Mouse (Mus musculus): ENCODE measurements around the gene Coro2b. TPM values are rescaled to one million over a fixed set of nuclear protein-coding genes. Genes with fewer than 3 reads are reported as not detected.

Coro2b gene
- polyA plus RNA-seq, 1 experiment from 2014 or later: 11.0 TPM

DNA sequence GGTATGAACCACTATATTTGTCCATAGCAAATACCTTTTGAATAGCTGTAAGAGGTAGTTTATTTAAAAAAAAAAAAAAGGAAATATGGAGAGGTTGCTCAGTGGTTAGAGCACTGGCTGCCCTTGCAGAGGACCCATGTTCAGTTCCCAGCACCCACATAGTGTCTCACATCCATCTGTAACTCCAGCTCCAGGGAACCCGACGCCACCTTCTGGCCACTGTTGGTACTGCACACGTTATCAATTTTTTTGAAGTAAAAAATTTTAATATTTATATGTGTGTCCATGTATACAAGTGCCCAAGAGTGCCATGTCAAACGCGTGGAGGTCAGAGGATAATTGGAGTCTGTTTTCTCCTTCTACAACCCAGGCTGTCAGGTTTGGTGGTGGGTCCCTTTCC lies 118.1 kb downstream of the Coro2b start:
- no peaks in the 10 kb centered on the region for H3K9me3 ChIP-seq (replicated peaks; ENCODE audit: low read length)
- TF ChIP-seq CTCF (IDR thresholded peaks at IDR 0.05; ENCODE audit: low read depth): peak; percentile 62
- H3K4me1 ChIP-seq (replicated peaks; ENCODE audit: insufficient read depth, low read length): peaks cover 5% of the 10 kb centered on the region; the same call in 1 of the 2 replicates
- no peak for DNase-seq (ENCODE audit: low spot score)
- H3K9ac ChIP-seq (ENCODE audit: low read depth, low read length): no peak overlapping the region
- no peak for ATAC-seq (replicated peaks; ENCODE audit: low FRiP score, low read depth)
- H3K27ac ChIP-seq: no peak overlapping the region
- no peaks in the 10 kb centered on the region for H3K36me3 ChIP-seq (ENCODE audit: insufficient read depth, low read length)
- WGBS: 60% methylated on average over 5 of the region's 5 CpGs
- H3K27me3 ChIP-seq (ENCODE audit: insufficient read depth, low read length): no peaks in the 10 kb centered on the region
- no peak overlapping the region for H3K4me2 ChIP-seq (ENCODE audit: low read length)
- H3K4me3 ChIP-seq (replicated peaks; ENCODE audit: low read depth, low read length): no peak overlapping the region

DNA sequence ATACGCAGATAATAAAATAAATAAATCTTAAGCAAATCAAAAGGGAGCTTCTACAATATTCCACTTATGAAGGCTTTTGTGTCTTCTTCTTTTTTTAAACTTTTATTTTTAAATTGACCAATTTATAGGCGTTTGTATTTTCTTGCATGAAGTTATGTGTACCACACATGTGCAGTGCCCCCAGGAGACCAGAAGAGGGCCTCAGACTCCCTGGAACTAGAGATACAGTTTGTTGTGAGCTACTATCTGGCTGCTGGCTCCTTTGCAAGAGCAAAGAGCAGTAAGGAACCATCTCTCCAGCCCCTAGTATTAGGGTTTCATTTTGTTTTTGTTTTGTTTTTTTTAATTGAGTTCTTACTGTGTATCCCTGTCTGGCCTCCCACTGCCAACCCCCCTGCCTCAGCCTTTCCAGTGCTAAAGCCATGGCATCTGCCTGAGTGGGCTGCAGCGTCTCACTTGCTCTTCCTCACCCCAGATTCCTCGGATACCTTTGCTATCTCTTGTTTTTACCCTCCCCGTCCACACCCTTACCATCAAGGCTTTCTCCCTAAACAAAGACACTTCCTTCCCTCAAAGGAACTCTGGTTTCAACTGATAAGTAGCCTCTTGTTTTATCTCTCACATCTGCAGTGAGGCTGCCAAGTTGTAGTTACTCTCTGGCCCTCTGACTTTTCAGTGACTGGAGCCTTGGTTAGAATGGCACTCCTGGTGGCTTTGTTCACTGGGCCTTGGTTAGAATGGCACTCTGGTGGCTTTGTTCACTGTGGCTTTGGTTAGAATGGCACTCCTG lies 129.3 kb downstream of the Coro2b start:
- no peak overlapping the region for H3K4me3 ChIP-seq (replicated peaks; ENCODE audit: low read depth, low read length)
- H3K27me3 ChIP-seq (ENCODE audit: insufficient read depth, low read length): no peaks in the 10 kb centered on the region
- no peak for TF ChIP-seq CTCF (IDR thresholded peaks at IDR 0.05; ENCODE audit: low read depth)
- H3K27ac ChIP-seq: no peak overlapping the region
- ATAC-seq (replicated peaks; ENCODE audit: low FRiP score, low read depth) (no peak), DNase-seq (ENCODE audit: low spot score) (no peak)
- no peaks in the 10 kb centered on the region for H3K4me1 ChIP-seq (replicated peaks; ENCODE audit: insufficient read depth, low read length)
- H3K4me2 ChIP-seq (ENCODE audit: low read length): no peak overlapping the region
- no peak overlapping the region for H3K9ac ChIP-seq (ENCODE audit: low read depth, low read length)
- WGBS: 74% methylated on average over 5 of the region's 5 CpGs
- H3K9me3 ChIP-seq (replicated peaks; ENCODE audit: low read length): no peaks in the 10 kb centered on the region
- H3K36me3 ChIP-seq (ENCODE audit: insufficient read depth, low read length): no peaks in the 10 kb centered on the region

DNA sequence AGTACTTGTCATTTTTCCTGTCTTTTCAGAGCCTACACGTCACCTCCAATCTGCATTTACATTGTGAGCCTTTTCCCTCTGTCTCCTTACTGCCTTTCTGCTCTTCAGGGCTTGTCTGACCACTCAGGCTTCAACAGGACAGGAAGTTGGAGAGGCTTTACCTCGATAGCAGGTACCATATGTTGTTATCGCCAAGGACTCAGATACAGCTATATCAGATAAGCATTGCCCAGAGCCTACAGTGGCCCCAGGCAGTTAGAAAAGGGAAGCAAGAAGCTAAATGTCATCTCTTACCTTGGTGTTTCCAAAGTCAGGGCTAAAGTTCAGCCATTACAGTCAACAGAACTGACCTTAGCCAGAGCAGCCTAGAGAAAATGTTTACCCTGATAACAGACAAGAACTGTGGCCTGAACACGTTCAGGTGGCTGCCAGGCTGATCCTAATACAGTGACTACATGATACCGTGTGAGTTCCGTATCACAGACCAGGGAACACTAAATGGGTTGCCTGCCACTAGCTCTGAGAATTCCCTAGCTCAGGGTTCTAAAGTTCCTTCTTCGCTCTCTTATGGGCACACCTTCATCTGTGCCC lies 130.3 kb downstream of the Coro2b start:
- no peak for ATAC-seq (replicated peaks; ENCODE audit: low FRiP score, low read depth)
- H3K4me1 ChIP-seq (replicated peaks; ENCODE audit: insufficient read depth, low read length): no peaks in the 10 kb centered on the region

DNA sequence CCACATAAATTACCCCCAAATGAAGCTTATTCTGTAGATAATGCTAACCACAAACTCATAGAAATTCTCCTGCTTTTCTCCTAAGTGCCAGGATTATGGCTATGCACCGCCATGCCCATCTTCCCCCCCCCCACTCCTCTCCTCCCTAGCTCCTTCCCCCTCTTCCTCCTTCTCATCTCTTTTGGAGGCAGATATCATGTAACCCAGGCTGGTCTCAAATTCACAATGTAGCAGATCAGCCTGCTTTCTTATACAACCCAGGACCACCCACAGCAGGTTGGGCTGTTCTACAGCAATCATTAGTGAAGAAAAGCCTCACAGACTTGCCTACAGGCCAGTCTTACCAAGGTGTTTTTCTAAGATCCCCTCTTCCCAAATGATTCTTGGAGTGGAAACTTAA lies 135.3 kb downstream of the Coro2b start:
- H3K9me3 ChIP-seq (replicated peaks; ENCODE audit: low read length): no peaks in the 10 kb centered on the region
- DNase-seq (ENCODE audit: low spot score) (peak; percentile 40), ATAC-seq (replicated peaks; ENCODE audit: low FRiP score, low read depth) (no peak)
- TF ChIP-seq CTCF (IDR thresholded peaks at IDR 0.05; ENCODE audit: low read depth): no peak
- no peak overlapping the region for H3K4me2 ChIP-seq (ENCODE audit: low read length)
- 0 out of 2 replicates have a peak, but pooled peaks cover 4% of the 10 kb centered on the region for H3K4me1 ChIP-seq (replicated peaks; ENCODE audit: insufficient read depth, low read length)
- no peak overlapping the region for H3K4me3 ChIP-seq (replicated peaks; ENCODE audit: low read depth, low read length)
- WGBS: 45% methylated on average over 1 of the region's 1 CpGs
- no peak overlapping the region for H3K27ac ChIP-seq
- no peak overlapping the region for H3K9ac ChIP-seq (ENCODE audit: low read depth, low read length)
- no peaks in the 10 kb centered on the region for H3K36me3 ChIP-seq (ENCODE audit: insufficient read depth, low read length)
- H3K27me3 ChIP-seq (ENCODE audit: insufficient read depth, low read length): no peaks in the 10 kb centered on the region

More for the DNA sequence above, 130.3 kb downstream of the Coro2b start:
- TF ChIP-seq CTCF (IDR thresholded peaks at IDR 0.05; ENCODE audit: low read depth): no peak
- no peak for DNase-seq (ENCODE audit: low spot score)
- Histone ChIP-seq H3K27me3 (ENCODE audit: insufficient read depth, low read length) (no peaks in the 10 kb centered on the region), H3K27ac (no peak overlapping the region), H3K4me3 (replicated peaks; ENCODE audit: low read depth, low read length) (no peak overlapping the region), H3K36me3 (ENCODE audit: insufficient read depth, low read length) (no peaks in the 10 kb centered on the region), H3K4me2 (ENCODE audit: low read length) (no peak overlapping the region), H3K9ac (ENCODE audit: low read depth, low read length) (no peak overlapping the region), H3K9me3 (replicated peaks; ENCODE audit: low read length) (no peaks in the 10 kb centered on the region)
- 78% methylated on average over 7 of the region's 7 CpGs for WGBS

DNA sequence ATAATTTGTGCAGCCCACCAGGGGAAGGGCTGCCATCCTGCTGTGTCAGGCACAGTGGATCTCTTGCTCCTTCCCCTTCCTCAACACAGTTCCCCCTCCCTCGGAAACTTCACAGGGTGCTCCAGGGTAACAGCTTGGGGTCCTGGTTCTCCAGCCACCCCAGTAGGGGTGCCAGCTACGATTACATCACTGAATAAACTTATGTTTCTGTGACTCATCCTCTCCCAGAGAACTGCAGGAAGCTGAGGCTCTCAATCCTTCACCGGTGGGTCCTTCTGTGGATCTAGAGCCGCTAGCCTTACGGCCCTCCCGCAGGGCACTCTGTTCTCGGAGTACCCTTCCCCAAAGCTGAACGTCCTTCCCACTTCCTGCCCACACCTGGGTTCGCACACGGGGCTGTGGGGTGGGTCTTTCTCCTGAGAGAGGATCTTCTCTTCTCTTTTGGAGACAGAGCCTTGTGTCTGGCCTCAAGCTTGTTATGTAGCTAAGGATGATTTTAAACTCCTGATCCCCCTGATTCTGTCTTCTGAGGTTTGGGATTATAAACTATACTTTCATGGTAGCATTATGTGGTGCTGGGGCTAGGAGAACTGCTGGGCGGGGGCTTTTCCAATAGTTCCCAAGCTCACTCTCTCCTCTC lies 136.2 kb downstream of the Coro2b start:
- no peak overlapping the region for H3K4me3 ChIP-seq (replicated peaks; ENCODE audit: low read depth, low read length)
- no peaks in the 10 kb centered on the region for H3K36me3 ChIP-seq (ENCODE audit: insufficient read depth, low read length)
- DNase-seq (ENCODE audit: low spot score): no peak
- no peak overlapping the region for H3K27ac ChIP-seq
- H3K4me1 ChIP-seq (replicated peaks; ENCODE audit: insufficient read depth, low read length): 0 out of 2 replicates have a peak, but pooled peaks cover 4% of the 10 kb centered on the region
- 58% methylated on average over 11 of the region's 11 CpGs for WGBS
- no peak overlapping the region for H3K4me2 ChIP-seq (ENCODE audit: low read length)
- no peaks in the 10 kb centered on the region for H3K27me3 ChIP-seq (ENCODE audit: insufficient read depth, low read length)
- no peak for TF ChIP-seq CTCF (IDR thresholded peaks at IDR 0.05; ENCODE audit: low read depth)
- no peak for ATAC-seq (replicated peaks; ENCODE audit: low FRiP score, low read depth)
- no peaks in the 10 kb centered on the region for H3K9me3 ChIP-seq (replicated peaks; ENCODE audit: low read length)
- H3K9ac ChIP-seq (ENCODE audit: low read depth, low read length): no peak overlapping the region

DNA sequence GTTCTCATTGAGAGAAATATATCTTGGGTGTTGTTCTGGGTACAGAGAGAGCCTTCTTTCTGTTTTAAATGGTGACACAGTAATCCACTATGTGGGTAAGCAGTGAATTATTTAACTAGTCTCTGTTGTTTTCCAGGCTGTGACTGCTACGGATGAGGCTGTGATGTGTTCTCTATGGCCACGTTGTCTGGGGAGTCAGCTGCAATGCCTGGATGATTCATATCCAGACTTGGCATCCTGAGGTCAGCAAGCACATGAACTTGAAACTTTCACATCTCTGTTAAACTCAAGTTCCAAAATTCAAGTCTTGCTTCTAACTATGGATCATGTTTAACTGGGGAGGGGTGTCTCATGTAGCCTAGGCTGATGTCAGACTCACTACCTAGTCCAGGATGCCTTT lies 142.7 kb downstream of the Coro2b start:
- Histone ChIP-seq H3K36me3 (ENCODE audit: insufficient read depth, low read length) (no peaks in the 10 kb centered on the region), H3K4me1 (replicated peaks; ENCODE audit: insufficient read depth, low read length) (no peaks in the 10 kb centered on the region), H3K4me2 (ENCODE audit: low read length) (no peak overlapping the region), H3K27me3 (ENCODE audit: insufficient read depth, low read length) (no peaks in the 10 kb centered on the region), H3K27ac (no peak overlapping the region), H3K9me3 (replicated peaks; ENCODE audit: low read length) (no peaks in the 10 kb centered on the region), H3K9ac (ENCODE audit: low read depth, low read length) (no peak overlapping the region), H3K4me3 (replicated peaks; ENCODE audit: low read depth, low read length) (no peak overlapping the region)
- ATAC-seq (replicated peaks; ENCODE audit: low FRiP score, low read depth): no peak
- no peak for DNase-seq (ENCODE audit: low spot score)
- 28% methylated on average over 2 of the region's 2 CpGs for WGBS
- TF ChIP-seq CTCF (IDR thresholded peaks at IDR 0.05; ENCODE audit: low read depth): no peak
